Mouse (Mus musculus): ENCODE measurements around the gene Slc2a10. TPM values are rescaled to one million over a fixed set of nuclear protein-coding genes. Genes with fewer than 3 reads are reported as not detected.
"Not testable (repeated sequence)": the region's sequence is repeated elsewhere in the genome, so short reads cannot be mapped to it uniquely, and the experiment has no call there.

The Slc2a10 gene
- polyA plus RNA-seq, 1 experiment from 2014 or later: 4.4 TPM

GRCm38 (mm10) chr2:165546341-165546740, 42.8 kb downstream of the Slc2a10 start:
- Histone ChIP-seq H3K9me3 (no peaks in the 10 kb centered on the region), H3K27me3 (0 out of 2 replicates have a peak, but pooled peaks cover 3% of the 10 kb centered on the region), H3K27ac (replicated peaks) (no peak overlapping the region), H3K4me2 (replicated peaks) (no peak overlapping the region), H3K9ac (replicated peaks) (no peak overlapping the region), H3K4me1 (peaks cover 33% of the 10 kb centered on the region), H3K36me3 (no peaks in the 10 kb centered on the region), H3K4me3 (no peak overlapping the region)
- no peak for ATAC-seq (ENCODE audit: low FRiP score, low read depth)
- 49% methylated on average over 8 of the region's 8 CpGs for WGBS

DNA sequence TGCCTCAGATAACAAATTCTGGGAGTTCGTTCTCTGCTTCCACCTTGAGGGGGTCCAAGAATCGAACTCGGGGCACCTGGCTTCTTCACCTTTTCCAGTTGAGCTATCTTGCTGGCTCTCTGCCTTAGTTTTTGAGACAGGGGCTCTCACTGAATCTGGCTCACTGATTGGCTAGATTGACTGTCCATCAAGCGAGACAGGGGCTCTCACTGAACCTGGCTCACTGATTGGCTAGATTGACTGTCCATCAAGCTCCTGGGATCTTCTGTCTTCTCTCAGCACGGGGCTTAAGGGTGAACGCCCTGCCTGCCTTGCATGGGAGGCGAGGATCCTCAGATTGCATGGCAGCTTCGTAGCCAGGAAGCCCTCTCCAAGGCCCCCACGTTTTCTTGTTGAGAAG, 43.8 kb downstream of the Slc2a10 start:
- Histone ChIP-seq H3K27me3 (0 out of 2 replicates have a peak, but pooled peaks cover 3% of the 10 kb centered on the region), H3K4me2 (replicated peaks) (no peak overlapping the region), H3K9me3 (no peaks in the 10 kb centered on the region), H3K4me3 (no peak overlapping the region), H3K9ac (replicated peaks) (no peak overlapping the region), H3K4me1 (peaks cover 32% of the 10 kb centered on the region), H3K36me3 (no peaks in the 10 kb centered on the region), H3K27ac (replicated peaks) (no peak overlapping the region)
- no peak for ATAC-seq (ENCODE audit: low FRiP score, low read depth)
- 54% methylated on average over 9 of the region's 9 CpGs for WGBS

GRCm38 (mm10) chr2:165548627-165549026, 45.0 kb downstream of the Slc2a10 start:
- no peak for ATAC-seq (ENCODE audit: low FRiP score, low read depth)
- Histone ChIP-seq H3K36me3 (no peaks in the 10 kb centered on the region), H3K27me3 (0 out of 2 replicates have a peak, but pooled peaks cover 3% of the 10 kb centered on the region), H3K4me2 (replicated peaks) (no peak overlapping the region), H3K4me3 (no peak overlapping the region), H3K9ac (replicated peaks) (no peak overlapping the region), H3K27ac (replicated peaks) (no peak overlapping the region), H3K9me3 (no peaks in the 10 kb centered on the region), H3K4me1 (peaks cover 20% of the 10 kb centered on the region)
- WGBS: 45% methylated on average over 6 of the region's 6 CpGs

DNA sequence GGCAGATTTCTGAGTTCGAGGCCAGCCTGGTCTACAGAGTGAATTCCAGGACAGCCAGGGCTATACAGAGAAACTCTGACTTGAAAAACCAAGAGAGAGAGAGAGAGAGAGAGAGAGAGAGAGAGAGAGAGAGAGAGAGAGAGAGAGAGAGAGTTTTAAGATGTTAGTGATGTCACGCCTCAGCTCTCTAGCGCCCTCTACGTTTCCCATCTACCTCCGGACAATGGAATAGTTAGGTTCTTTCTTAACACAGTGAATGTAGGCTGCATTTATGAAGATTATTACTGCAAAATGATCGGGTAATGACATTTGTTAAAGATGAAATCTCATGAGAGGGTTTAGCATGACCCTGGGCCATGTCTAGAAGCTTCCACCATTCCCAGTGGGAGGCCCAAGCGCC, 46.8 kb downstream of the Slc2a10 start:
- H3K9me3 ChIP-seq; H3K9ac ChIP-seq (replicated peaks); H3K4me2 ChIP-seq (replicated peaks); H3K36me3 ChIP-seq; ATAC-seq (ENCODE audit: low FRiP score, low read depth); H3K27me3 ChIP-seq; H3K4me3 ChIP-seq; H3K27ac ChIP-seq (replicated peaks): not testable (repeated sequence)
- 77% methylated on average over 7 of the region's 7 CpGs for WGBS
- H3K4me1 ChIP-seq: 0 out of 2 replicates have a peak, but pooled peaks cover 14% of the 10 kb centered on the region

DNA sequence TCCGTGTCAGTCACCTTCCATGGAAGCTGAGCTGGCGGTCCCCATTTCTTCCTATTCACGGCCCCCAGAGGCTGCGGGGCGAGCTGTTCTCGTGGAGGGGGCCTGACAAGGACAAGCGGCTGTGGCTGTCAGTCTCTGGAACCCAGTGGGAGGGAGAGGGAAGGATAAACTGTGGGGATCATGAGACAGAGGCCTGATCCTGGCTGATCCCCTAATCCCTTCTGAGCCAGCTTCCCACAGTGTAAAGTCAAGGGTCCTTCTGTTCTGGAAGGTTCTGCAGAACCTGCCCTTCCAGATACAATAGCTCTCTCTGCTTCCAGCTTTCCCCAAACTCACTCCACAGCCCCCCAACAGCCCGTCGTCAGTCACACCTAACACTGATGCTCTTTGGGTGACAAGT, 50.5 kb downstream of the Slc2a10 start:
- Histone ChIP-seq H3K4me1 (no peaks in the 10 kb centered on the region), H3K27me3 (peaks cover 6% of the 10 kb centered on the region; the same call in 1 of the 2 replicates), H3K4me3 (no peak overlapping the region), H3K9ac (replicated peaks) (no peak overlapping the region), H3K9me3 (no peaks in the 10 kb centered on the region), H3K4me2 (replicated peaks) (no peak overlapping the region), H3K27ac (replicated peaks) (no peak overlapping the region), H3K36me3 (no peaks in the 10 kb centered on the region)
- WGBS: 32% methylated on average over 8 of the region's 9 CpGs
- no peak for ATAC-seq (ENCODE audit: low FRiP score, low read depth)

DNA sequence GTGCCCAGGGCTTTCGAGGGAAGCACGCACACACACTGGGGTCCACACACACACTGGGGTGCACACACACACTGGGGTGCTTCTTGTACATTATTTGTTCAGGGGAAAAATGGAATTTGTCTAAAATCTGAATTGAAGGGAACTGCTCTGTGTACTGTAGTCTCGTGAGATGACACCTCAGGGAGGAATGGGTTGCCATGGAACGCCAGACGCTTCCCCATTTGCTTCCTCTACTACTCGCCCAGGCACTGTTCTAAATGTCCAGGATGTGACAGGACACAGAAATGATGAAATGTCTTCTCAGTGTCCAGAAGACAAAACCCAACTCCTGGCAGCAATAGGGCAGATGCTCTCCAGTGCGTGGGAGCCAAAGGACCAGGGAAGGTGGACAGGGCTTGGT, 53.7 kb downstream of the Slc2a10 start:
- Histone ChIP-seq H3K9ac (replicated peaks) (no peak overlapping the region), H3K27me3 (peaks cover 17% of the 10 kb centered on the region), H3K4me2 (replicated peaks) (no peak overlapping the region), H3K36me3 (no peaks in the 10 kb centered on the region), H3K4me3 (no peak overlapping the region), H3K4me1 (peaks cover 4% of the 10 kb centered on the region), H3K27ac (replicated peaks) (no peak overlapping the region), H3K9me3 (no peaks in the 10 kb centered on the region)
- no peak for ATAC-seq (ENCODE audit: low FRiP score, low read depth)
- WGBS: 90% methylated on average over 7 of the region's 7 CpGs

GRCm38 (mm10) chr2:165558916-165559315, 55.3 kb downstream of the Slc2a10 start:
- no peak overlapping the region for H3K4me3 ChIP-seq
- H3K4me2 ChIP-seq (replicated peaks): no peak overlapping the region
- H3K9me3 ChIP-seq: no peaks in the 10 kb centered on the region
- WGBS: 62% methylated on average over 11 of the region's 11 CpGs
- peaks cover 14% of the 10 kb centered on the region for H3K4me1 ChIP-seq
- H3K36me3 ChIP-seq: no peaks in the 10 kb centered on the region
- H3K27ac ChIP-seq (replicated peaks): no peak overlapping the region
- peaks cover 30% of the 10 kb centered on the region for H3K27me3 ChIP-seq
- ATAC-seq (ENCODE audit: low FRiP score, low read depth): no peak
- no peak overlapping the region for H3K9ac ChIP-seq (replicated peaks)

- 35% methylated on average over 10 of the region's 11 CpGs for WGBS
- peaks cover 31% of the 10 kb centered on the region for H3K27me3 ChIP-seq
- ATAC-seq (ENCODE audit: low FRiP score, low read depth): no peak
- H3K27ac ChIP-seq (replicated peaks): no peak overlapping the region
- H3K4me3 ChIP-seq: no peak overlapping the region
- no peaks in the 10 kb centered on the region for H3K9me3 ChIP-seq
- no peak overlapping the region for H3K4me2 ChIP-seq (replicated peaks)
- 0 out of 2 replicates have a peak overlapping the region, but pooled peaks have one; percentile 15 for H3K9ac ChIP-seq (replicated peaks)
- peaks cover 22% of the 10 kb centered on the region for H3K4me1 ChIP-seq
- no peaks in the 10 kb centered on the region for H3K36me3 ChIP-seq
These were observed 56.1 kb downstream of the Slc2a10 start for GRCm38 (mm10) chr2:165559506-165560235.

GRCm38 (mm10) chr2:165561861-165562260, 58.3 kb downstream of the Slc2a10 start:
- ATAC-seq (ENCODE audit: low FRiP score, low read depth): no peak
- Histone ChIP-seq H3K9me3 (no peaks in the 10 kb centered on the region), H3K4me1 (peaks cover 26% of the 10 kb centered on the region), H3K4me3 (no peak overlapping the region), H3K36me3 (no peaks in the 10 kb centered on the region), H3K9ac (replicated peaks) (no peak overlapping the region), H3K27me3 (peaks cover 39% of the 10 kb centered on the region), H3K27ac (replicated peaks) (no peak overlapping the region), H3K4me2 (replicated peaks) (no peak overlapping the region)
- WGBS: 82% methylated on average over 6 of the region's 6 CpGs

DNA sequence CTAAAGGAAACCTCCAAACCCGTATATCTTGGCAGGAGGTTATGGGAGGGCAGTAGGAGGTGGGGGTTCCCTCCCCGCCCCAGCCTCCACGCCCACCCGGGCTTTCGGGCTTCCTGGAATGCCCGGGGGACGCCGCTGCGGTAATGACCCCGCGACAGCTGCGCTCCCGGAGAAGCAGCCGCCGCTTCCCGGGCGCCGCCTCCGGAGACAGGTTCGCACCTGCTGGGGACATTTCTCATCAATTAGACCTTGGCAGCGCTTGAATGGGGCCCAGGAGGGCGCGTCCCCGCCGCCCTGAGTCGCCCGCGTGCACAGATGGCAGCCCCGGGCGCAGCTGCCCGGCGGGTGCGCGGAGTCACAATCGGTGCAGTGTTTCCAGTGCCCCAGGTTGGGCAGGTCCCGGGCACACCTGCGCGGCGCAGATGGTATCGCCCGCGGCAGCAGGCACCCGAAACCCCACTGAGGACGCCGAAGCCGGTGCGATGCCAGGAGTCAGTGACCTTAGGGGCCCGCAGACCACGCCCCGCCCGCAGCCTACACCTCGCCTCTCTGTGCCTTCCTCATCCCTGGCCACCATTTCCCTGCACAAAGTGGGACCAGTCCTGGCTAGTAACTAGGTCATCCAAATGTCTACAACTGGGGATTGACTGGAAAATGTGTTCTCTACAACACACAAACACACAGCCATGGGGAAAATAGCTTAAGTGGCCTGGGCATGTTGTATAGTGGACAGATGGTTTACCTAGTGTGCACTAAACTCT, 59.9 kb downstream of the Slc2a10 start:
- no peaks in the 10 kb centered on the region for H3K9me3 ChIP-seq
- H3K27ac ChIP-seq (replicated peaks): peak overlapping the region; percentile 56
- no peaks in the 10 kb centered on the region for H3K36me3 ChIP-seq
- peaks cover 39% of the 10 kb centered on the region for H3K27me3 ChIP-seq
- H3K4me3 ChIP-seq: peak overlapping the region; percentile 42
- peak; percentile 67; the same call in 1 of the 2 replicates for ATAC-seq (ENCODE audit: low FRiP score, low read depth)
- peaks cover 26% of the 10 kb centered on the region for H3K4me1 ChIP-seq
- peak overlapping the region; percentile 74 for H3K4me2 ChIP-seq (replicated peaks)
- WGBS: under 1% methylated on average over 50 of the region's 52 CpGs
- H3K9ac ChIP-seq (replicated peaks): peak overlapping the region; percentile 51

DNA sequence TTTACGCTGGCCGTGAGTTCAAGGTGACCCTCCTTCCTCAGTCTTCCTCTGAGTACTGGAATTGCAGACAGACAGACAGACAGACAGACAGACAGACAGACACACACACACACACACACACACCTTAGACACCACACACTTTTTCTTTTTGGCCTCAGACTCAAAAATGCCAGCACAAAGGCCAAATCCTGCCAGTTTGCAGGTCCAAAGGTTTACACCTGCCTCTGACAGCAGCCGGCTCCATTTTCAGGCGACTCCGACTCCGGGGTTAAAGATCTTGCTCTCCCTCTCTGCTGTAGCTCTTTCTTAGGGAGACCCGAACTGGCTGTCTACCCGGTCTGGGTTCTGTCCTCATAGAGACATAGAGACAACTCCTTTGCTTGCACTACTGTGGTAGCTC, 60.5 kb downstream of the Slc2a10 start:
- Histone ChIP-seq H3K9me3 (no peaks in the 10 kb centered on the region), H3K4me3 (no peak overlapping the region), H3K27me3 (peaks cover 39% of the 10 kb centered on the region), H3K36me3 (no peaks in the 10 kb centered on the region), H3K9ac (replicated peaks) (no peak overlapping the region), H3K27ac (replicated peaks) (peak overlapping the region; percentile 56), H3K4me2 (replicated peaks) (no peak overlapping the region), H3K4me1 (peaks cover 26% of the 10 kb centered on the region)
- no peak for ATAC-seq (ENCODE audit: low FRiP score, low read depth)
- 67% methylated on average over 8 of the region's 8 CpGs for WGBS

DNA sequence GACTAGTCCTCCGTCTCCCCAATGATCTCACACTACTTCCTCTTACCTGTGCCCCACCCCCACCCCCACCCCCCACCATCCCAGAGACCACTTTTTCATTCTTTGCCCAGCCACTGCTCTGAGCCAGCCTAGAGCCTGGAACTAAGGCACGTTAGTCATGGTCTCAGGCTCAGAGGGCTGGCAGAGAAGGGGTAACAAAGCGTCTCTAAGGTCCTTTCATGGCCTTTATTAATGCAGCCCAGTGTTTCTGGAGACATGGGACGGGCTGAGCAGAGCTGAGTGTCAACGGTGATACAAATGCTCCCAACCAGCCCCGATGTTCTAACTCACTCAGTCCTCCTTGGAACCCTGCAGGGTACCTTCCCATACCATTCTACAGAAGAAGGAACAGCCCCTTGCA, 61.0 kb downstream of the Slc2a10 start:
- Histone ChIP-seq H3K9me3 (no peaks in the 10 kb centered on the region), H3K4me1 (peaks cover 26% of the 10 kb centered on the region), H3K27me3 (peaks cover 34% of the 10 kb centered on the region), H3K4me2 (replicated peaks) (no peak overlapping the region), H3K4me3 (no peak overlapping the region), H3K36me3 (no peaks in the 10 kb centered on the region), H3K9ac (replicated peaks) (no peak overlapping the region), H3K27ac (replicated peaks) (peak overlapping the region; percentile 56)
- WGBS: 28% methylated on average over 6 of the region's 6 CpGs
- ATAC-seq (ENCODE audit: low FRiP score, low read depth): peak; percentile 85

Measured in midbrain, embryonic 12.5 days (tissue).